Mouse (Mus musculus): ENCODE results near the gene Rab13. TPM values are rescaled to one million over a fixed set of nuclear protein-coding genes. Genes with fewer than 3 reads are reported as not detected.

The Rab13 gene
- total RNA-seq (2023), result not detected

GRCm38 (mm10) chr3:90213377-90213866 lies at the start of gene Rab13, which contains the start of gene Rps27:
TSS of gene Rab13 (plus strand) at chr3:90213695.
TSS of gene Rps27 (minus strand) at chr3:90213651.

DNA sequence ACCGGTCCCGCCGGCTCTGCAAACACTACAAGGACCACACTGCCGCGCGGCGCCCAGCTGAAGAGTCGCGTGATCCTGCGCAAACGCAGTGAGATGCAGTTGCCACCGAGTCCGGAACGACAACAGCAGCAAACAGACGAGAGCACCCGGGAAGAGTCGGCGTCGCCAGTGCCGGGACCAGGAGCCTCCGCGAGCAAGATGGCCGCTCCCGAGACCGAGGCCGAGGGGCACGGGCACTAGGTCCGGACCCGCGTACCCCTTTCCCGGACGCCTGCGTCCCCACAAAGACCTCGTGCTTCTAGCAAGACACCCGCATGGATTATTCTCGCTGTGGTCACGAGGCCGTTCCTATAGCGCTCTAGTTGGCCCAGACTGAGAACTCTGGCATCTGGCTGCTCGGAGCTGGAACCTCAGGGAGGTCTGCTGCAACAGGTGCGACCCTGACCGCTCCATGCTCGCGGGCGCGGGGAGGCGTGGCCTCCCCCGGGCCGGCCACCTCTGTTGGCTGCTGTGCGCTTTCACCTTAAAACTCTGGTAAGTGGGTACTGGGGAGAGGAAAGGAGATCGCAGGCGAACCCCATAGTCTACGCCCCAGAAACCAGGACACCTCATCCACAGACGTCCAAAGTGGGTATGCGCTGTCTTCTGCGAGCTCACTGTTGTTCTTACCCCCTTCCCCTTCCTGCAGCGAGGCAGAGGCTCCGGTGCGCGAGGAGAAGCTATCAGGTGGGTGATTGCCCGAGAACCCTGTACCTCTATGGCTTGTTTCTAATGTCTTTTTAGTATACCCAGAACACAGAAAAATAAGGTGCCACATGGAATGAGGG lies 18.2 kb downstream of the Rab13 start, which contains the start of gene Jtb:
TSS of gene Jtb (plus strand) at position 91 of the 827 bp plus-strand sequence.

GRCm38 (mm10) chr3:90242984-90243775 lies 29.7 kb downstream of the Rab13 start, which contains the start of gene Creb3l4:
TSS of gene Creb3l4 (minus strand) at chr3:90243512.

DNA sequence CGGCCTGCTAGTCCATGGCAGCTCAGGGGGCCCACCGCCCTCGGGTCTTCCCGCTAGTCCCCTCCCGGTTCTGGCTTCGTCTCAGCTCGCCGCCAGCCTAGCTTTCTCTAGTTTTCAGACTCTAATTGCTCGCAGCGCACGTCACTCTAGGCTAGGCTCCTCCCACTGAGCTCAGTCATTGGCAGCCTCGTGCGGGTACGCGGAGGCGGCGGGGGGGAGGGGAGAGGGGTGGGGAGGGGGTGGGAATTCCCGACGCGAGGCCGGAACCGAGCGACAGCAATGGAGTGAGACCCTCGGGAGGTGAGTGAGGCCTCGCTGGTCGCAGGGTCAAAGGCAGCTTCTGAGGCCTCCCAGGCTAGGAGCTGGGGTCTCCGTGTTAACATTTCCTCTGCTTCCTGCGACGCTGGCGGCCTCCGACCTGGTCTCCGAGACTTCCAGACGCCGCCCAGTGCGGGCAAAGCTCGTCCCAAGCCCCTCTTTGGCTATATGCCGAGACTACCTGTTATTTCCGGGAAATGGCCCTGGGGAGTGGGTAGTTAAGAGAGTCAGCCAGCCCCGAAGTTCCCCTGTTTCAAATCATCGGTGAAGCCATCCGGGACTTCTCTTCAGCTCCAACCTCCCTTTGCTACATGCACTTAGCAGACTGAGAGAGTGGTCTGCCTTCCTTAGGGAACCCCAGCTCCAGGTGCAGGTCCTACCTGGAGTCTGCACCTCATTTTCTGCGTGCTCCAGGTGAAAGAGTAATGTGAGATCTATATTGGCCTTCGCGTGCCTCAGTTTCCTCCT lies 34.7 kb downstream of the Rab13 start, which contains the start of gene Slc39a1:
TSS of gene Slc39a1 (plus strand) at position 213 of the 786 bp plus-strand sequence.

DNA sequence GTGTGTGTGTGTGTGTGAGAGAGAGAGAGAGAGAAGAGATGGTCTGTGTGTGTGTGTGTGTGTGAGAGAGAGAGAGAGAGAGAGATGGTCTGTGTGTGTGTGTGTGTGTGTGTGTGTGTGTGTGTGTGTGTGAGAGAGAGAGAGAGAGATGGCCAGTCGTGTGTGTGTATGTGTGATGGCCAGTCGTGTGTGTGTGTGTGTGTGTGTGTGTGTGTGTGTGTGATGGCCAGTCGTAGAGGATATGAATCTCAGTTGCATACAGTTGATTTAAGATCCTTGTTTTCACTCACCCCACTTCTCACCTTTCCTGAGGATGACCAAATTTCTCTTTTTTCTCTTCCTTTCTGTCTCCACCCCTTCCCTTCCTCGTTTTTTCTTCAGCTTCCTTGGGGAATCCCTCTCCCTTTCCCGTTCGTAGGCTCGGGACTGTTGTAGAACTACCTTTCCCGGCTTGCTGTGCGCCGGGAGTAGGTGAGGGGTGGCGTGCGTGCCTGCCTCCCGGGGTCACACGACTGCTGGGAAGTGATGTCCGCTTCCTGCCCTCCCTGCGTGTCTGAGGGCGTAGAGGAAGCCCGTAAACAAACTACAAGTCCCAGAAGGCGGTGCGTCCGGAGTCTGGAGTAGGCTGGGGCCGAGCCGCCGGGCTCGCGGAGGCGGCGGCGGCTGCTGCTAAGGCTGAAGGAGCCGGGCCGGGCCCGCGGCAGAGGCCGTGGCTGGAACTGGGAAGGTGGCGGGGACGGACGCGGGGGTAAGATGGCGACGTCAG lies 40.3 kb downstream of the Rab13 start, which contains the start of gene Crtc2:
TSS of gene Crtc2 (plus strand) at position 511 of the 766 bp plus-strand sequence.

DNA sequence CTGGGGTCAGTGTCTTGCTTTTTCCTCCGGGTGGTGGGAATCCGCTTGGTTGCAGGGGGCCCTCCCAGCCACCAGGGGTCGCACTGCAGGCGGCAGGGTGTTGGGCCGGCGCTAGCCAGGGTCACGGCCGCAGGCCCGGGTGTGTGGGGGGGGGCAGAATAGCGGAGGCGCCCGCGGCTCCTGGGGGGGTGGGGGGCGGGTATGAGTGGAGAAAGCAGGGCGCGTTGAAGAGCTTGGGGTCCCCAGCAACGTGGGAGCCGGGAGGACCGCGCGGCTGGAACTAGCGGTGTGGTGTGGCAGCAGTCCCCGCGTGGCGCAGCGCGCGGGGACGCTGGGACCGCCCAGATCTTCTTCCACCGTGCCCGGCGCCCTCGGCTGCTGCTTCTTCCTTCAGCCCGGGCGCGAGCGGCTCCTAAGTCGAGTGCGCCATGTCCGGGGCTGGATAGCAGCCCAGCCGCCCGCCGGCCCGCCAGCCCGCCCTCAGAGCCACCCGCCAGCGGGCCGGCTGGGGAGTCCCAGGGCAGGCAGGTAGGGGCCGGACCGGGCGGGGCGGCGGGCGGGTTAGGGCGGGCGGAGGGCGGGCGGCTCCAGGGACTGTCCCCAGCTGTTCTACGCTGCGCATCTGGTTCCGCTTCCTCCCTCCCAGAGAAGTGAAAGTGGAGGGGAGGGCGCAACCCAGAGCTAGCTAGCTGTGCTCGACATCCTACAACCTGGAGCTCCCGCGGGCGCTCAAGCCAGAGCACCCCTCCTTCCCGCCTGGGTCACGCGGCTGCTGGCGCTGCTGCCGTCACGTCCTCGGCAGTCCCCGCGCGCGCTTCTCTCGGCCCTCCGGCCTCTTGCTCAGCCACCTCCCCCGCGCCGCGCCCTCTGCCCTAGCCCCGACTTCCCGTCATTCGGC lies 51.8 kb downstream of the Rab13 start, which contains the start of gene Dennd4b:
TSS of gene Dennd4b (plus strand) at position 152 of the 898 bp plus-strand sequence.

Other genes with a start within 250 kb of the Rab13 start
- gene Hax1, start 214.9 kb upstream of the Rab13 start, total RNA-seq (2023), result 10 to 100 TPM; 54.0 to 60.6 TPM
- gene 4933434E20Rik, start 162.1 kb upstream of the Rab13 start, total RNA-seq (2023), result 100 to 1,000 TPM in 1 of 2 experiments, 10 to 100 TPM in 1; 94.8 to 103 TPM
- gene Ubap2l, start 161.1 kb upstream of the Rab13 start, total RNA-seq (2023), result 100 to 1,000 TPM; 237 to 253 TPM
- gene Tpm3, start 141.0 kb upstream of the Rab13 start, total RNA-seq (2023), result 100 to 1,000 TPM; 548 to 572 TPM
- 1 to 10 TPM; 1.1 TPM for gene Nup210l, start 109.6 kb upstream of the Rab13 start, total RNA-seq (2023)
- gene Rps27, start within 50 bp of the Rab13 start, total RNA-seq (2023), result over 10,000 TPM; 10,955 to 11,849 TPM
- 10 to 100 TPM; 63.9 to 76.8 TPM for gene Jtb, start 17.9 kb downstream of the Rab13 start, total RNA-seq (2023)
- gene Creb3l4, start 29.8 kb downstream of the Rab13 start, total RNA-seq (2023), result not detected
- gene Slc39a1, start 34.5 kb downstream of the Rab13 start, total RNA-seq (2023), result 10 to 100 TPM; 25.3 to 28.3 TPM
- gene Crtc2, start 40.5 kb downstream of the Rab13 start, total RNA-seq (2023), result 100 to 1,000 TPM in 1 of 2 experiments, 10 to 100 TPM in 1; 97.9 to 123 TPM
- 10 to 100 TPM; 73.7 to 80.7 TPM for gene Dennd4b, start 51.5 kb downstream of the Rab13 start, total RNA-seq (2023)
- 100 to 1,000 TPM; 109 to 114 TPM for gene Gatad2b, start 79.5 kb downstream of the Rab13 start, total RNA-seq (2023)
- 1 to 10 TPM; 1.8 to 2.2 TPM for gene Slc27a3, start 176.2 kb downstream of the Rab13 start, total RNA-seq (2023)
- gene Ints3, start 219.9 kb downstream of the Rab13 start, total RNA-seq (2023), result 10 to 100 TPM; 57.3 to 67.2 TPM